Mouse (Mus musculus): ENCODE measurements around the gene Pkd1l3. TPM values are rescaled to one million over a fixed set of nuclear protein-coding genes. Genes with fewer than 3 reads are reported as not detected.

The Pkd1l3 gene
- polyA plus RNA-seq, 1 experiment from 2014 or later = 0.08 TPM

GRCm38 (mm10) chr8:109591367-109591766 lies 22.9 kb upstream of the Pkd1l3 start:
- H3K27ac ChIP-seq (replicated peaks) = no peak overlapping the region
- H3K9me3 ChIP-seq = no peaks in the 10 kb centered on the region
- ATAC-seq (replicated peaks) = no peak
- 84% methylated on average over 3 of the region's 3 CpGs for WGBS
- no peak overlapping the region for H3K4me3 ChIP-seq
- H3K9ac ChIP-seq (replicated peaks) = no peak overlapping the region
- no peaks in the 10 kb centered on the region for H3K4me1 ChIP-seq
- no peak overlapping the region for H3K4me2 ChIP-seq (replicated peaks)
- H3K27me3 ChIP-seq = no peaks in the 10 kb centered on the region
- 0 out of 2 replicates have a peak, but pooled peaks cover 2% of the 10 kb centered on the region for H3K36me3 ChIP-seq

- Histone ChIP-seq H3K36me3 (peaks cover 6% of the 10 kb centered on the region; the same call in 1 of the 2 replicates), H3K4me2 (replicated peaks) (no peak overlapping the region), H3K27ac (replicated peaks) (no peak overlapping the region), H3K4me1 (no peaks in the 10 kb centered on the region), H3K27me3 (no peaks in the 10 kb centered on the region), H3K9me3 (no peaks in the 10 kb centered on the region), H3K9ac (replicated peaks) (no peak overlapping the region), H3K4me3 (no peak overlapping the region)
- no peak for ATAC-seq (replicated peaks)
- WGBS = 81% methylated on average over 5 of the region's 5 CpGs
These were observed 22.2 kb upstream of the Pkd1l3 start for GRCm38 (mm10) chr8:109592164-109592563.

GRCm38 (mm10) chr8:109593117-109593788 lies 21.1 kb upstream of the Pkd1l3 start:
- 83% methylated on average over 6 of the region's 6 CpGs for WGBS
- H3K9ac ChIP-seq (replicated peaks) = no peak overlapping the region
- no peak overlapping the region for H3K4me2 ChIP-seq (replicated peaks)
- H3K27me3 ChIP-seq = no peaks in the 10 kb centered on the region
- no peaks in the 10 kb centered on the region for H3K9me3 ChIP-seq
- H3K4me3 ChIP-seq = no peak overlapping the region
- peaks cover 7% of the 10 kb centered on the region; the same call in 1 of the 2 replicates for H3K36me3 ChIP-seq
- H3K27ac ChIP-seq (replicated peaks) = no peak overlapping the region
- no peak for ATAC-seq (replicated peaks)
- no peaks in the 10 kb centered on the region for H3K4me1 ChIP-seq

GRCm38 (mm10) chr8:109595854-109596253 lies 18.5 kb upstream of the Pkd1l3 start:
- Histone ChIP-seq H3K4me2 (replicated peaks) (no peak overlapping the region), H3K27ac (replicated peaks) (no peak overlapping the region), H3K4me1 (no peaks in the 10 kb centered on the region), H3K27me3 (no peaks in the 10 kb centered on the region), H3K36me3 (peaks cover 10% of the 10 kb centered on the region; the same call in 1 of the 2 replicates), H3K9ac (replicated peaks) (no peak overlapping the region), H3K9me3 (no peaks in the 10 kb centered on the region), H3K4me3 (no peak overlapping the region)
- WGBS = 47% methylated on average over 8 of the region's 8 CpGs
- no peak for ATAC-seq (replicated peaks)

GRCm38 (mm10) chr8:109606725-109607124 lies 7.6 kb upstream of the Pkd1l3 start:
- Histone ChIP-seq H3K36me3 (peaks cover 16% of the 10 kb centered on the region), H3K4me2 (replicated peaks) (no peak overlapping the region), H3K27ac (replicated peaks) (no peak overlapping the region), H3K9ac (replicated peaks) (no peak overlapping the region), H3K27me3 (no peaks in the 10 kb centered on the region), H3K4me3 (no peak overlapping the region), H3K9me3 (no peaks in the 10 kb centered on the region), H3K4me1 (peaks cover 17% of the 10 kb centered on the region)
- WGBS = 88% methylated on average over 2 of the region's 2 CpGs
- ATAC-seq (replicated peaks) = no peak

- peak overlapping the region; percentile 61 for H3K4me3 ChIP-seq
- peak overlapping the region; percentile 71 for H3K4me2 ChIP-seq (replicated peaks)
- ATAC-seq (replicated peaks) = no peak
- peaks cover 17% of the 10 kb centered on the region for H3K4me1 ChIP-seq
- H3K27ac ChIP-seq (replicated peaks) = peak overlapping the region; percentile 99
- WGBS = 11% methylated on average over 12 of the region's 12 CpGs
- no peaks in the 10 kb centered on the region for H3K27me3 ChIP-seq
- H3K9me3 ChIP-seq = no peaks in the 10 kb centered on the region
- peak overlapping the region; percentile 87 for H3K9ac ChIP-seq (replicated peaks)
- H3K36me3 ChIP-seq = peaks cover 13% of the 10 kb centered on the region
These were observed 6.7 kb upstream of the Pkd1l3 start for GRCm38 (mm10) chr8:109607650-109608049.

- Histone ChIP-seq H3K4me2 (replicated peaks) (peak within 1 kb of the TSS; percentile 71), H3K9ac (replicated peaks) (peak within 1 kb of the TSS; percentile 87), H3K36me3 (peaks cover 6% of the 10 kb centered on the region), H3K4me1 (peaks cover 17% of the 10 kb centered on the region), H3K27me3 (no peaks in the 10 kb centered on the region), H3K4me3 (peak within 1 kb of the TSS; percentile 61), H3K9me3 (no peaks in the 10 kb centered on the region), H3K27ac (replicated peaks) (peak within 1 kb of the TSS; percentile 99)
- peak; percentile 99 for ATAC-seq (replicated peaks)
- under 1% methylated on average over 42 of the region's 42 CpGs for WGBS
These were observed 5.8 kb upstream of the Pkd1l3 start, which contains the start of gene Dhodh for GRCm38 (mm10) chr8:109608271-109609152. Gene Dhodh, minus strand, starts transcription at chr8:109608673.

GRCm38 (mm10) chr8:109609153-109609502 lies 5.2 kb upstream of the Pkd1l3 start:
- peak overlapping the region; percentile 61 for H3K4me3 ChIP-seq
- peaks cover 17% of the 10 kb centered on the region for H3K4me1 ChIP-seq
- ATAC-seq (replicated peaks) = no peak
- peak overlapping the region; percentile 71 for H3K4me2 ChIP-seq (replicated peaks)
- no peaks in the 10 kb centered on the region for H3K9me3 ChIP-seq
- peaks cover 2% of the 10 kb centered on the region; the same call in 1 of the 2 replicates for H3K36me3 ChIP-seq
- 20% methylated on average over 5 of the region's 5 CpGs for WGBS
- H3K27me3 ChIP-seq = no peaks in the 10 kb centered on the region
- peak overlapping the region; percentile 99 for H3K27ac ChIP-seq (replicated peaks)
- peak overlapping the region; percentile 87 for H3K9ac ChIP-seq (replicated peaks)

- Histone ChIP-seq H3K36me3 (no peaks in the 10 kb centered on the region), H3K4me3 (no peak overlapping the region), H3K27ac (replicated peaks) (no peak overlapping the region), H3K4me2 (replicated peaks) (no peak overlapping the region), H3K9ac (replicated peaks) (no peak overlapping the region), H3K4me1 (no peaks in the 10 kb centered on the region), H3K9me3 (no peaks in the 10 kb centered on the region), H3K27me3 (no peaks in the 10 kb centered on the region)
- 82% methylated on average over 3 of the region's 3 CpGs for WGBS
- no peak for ATAC-seq (replicated peaks)
These were observed 1.3 kb downstream of the Pkd1l3 start for GRCm38 (mm10) chr8:109615569-109615968.

- no peak for ATAC-seq (replicated peaks)
- WGBS = 73% methylated on average over 6 of the region's 6 CpGs
- no peak overlapping the region for H3K4me2 ChIP-seq (replicated peaks)
These were observed 14.3 kb downstream of the Pkd1l3 start for GRCm38 (mm10) chr8:109628638-109629037.

GRCm38 (mm10) chr8:109632498-109632897 lies 18.2 kb downstream of the Pkd1l3 start:
- no peak overlapping the region for H3K27ac ChIP-seq (replicated peaks)
- no peaks in the 10 kb centered on the region for H3K27me3 ChIP-seq
- no peak overlapping the region for H3K9ac ChIP-seq (replicated peaks)
- no peak for ATAC-seq (replicated peaks)
- 74% methylated on average over 5 of the region's 5 CpGs for WGBS
- H3K36me3 ChIP-seq = no peaks in the 10 kb centered on the region
- H3K9me3 ChIP-seq = no peaks in the 10 kb centered on the region
- H3K4me2 ChIP-seq (replicated peaks) = no peak overlapping the region
- no peaks in the 10 kb centered on the region for H3K4me1 ChIP-seq
- H3K4me3 ChIP-seq = no peak overlapping the region

More at GRCm38 (mm10) chr8:109628638-109629037, 14.3 kb downstream of the Pkd1l3 start:
- Histone ChIP-seq H3K9ac (replicated peaks) (no peak overlapping the region), H3K9me3 (no peaks in the 10 kb centered on the region), H3K27me3 (no peaks in the 10 kb centered on the region), H3K4me3 (no peak overlapping the region), H3K4me1 (no peaks in the 10 kb centered on the region), H3K27ac (replicated peaks) (no peak overlapping the region), H3K36me3 (no peaks in the 10 kb centered on the region)

- WGBS = 92% methylated on average over 8 of the region's 8 CpGs
- Histone ChIP-seq H3K9me3 (no peaks in the 10 kb centered on the region), H3K27me3 (no peaks in the 10 kb centered on the region), H3K4me1 (no peaks in the 10 kb centered on the region), H3K9ac (replicated peaks) (no peak overlapping the region), H3K4me3 (no peak overlapping the region), H3K36me3 (no peaks in the 10 kb centered on the region), H3K4me2 (replicated peaks) (no peak overlapping the region), H3K27ac (replicated peaks) (no peak overlapping the region)
- no peak for ATAC-seq (replicated peaks)
These were observed 20.8 kb downstream of the Pkd1l3 start for GRCm38 (mm10) chr8:109635146-109635545.
